Mouse (Mus musculus): ENCODE results near the gene Sdk1.

Gene Sdk1

DNA sequence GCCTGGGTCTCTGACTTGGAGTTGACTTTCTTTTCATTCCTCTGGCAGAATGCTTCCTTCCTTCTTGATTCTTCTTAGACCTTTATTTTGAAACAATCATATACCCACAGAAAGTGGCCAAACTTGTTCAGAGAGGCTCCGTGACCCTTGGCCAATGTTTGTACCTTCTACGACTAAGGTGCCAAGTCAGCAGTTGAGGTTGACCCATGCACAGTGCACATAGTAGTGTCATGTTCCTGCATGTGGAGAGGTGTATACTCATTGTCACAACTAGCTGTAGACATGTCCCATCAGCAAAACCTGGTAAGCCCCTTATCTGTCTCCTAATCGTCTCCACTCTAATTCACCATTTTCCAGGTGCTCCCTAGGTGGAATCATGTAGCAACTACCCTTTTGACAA is 530.2 kb downstream of the Sdk1 start:
- DNase-seq (ENCODE audit: low spot score), result no peak

DNA sequence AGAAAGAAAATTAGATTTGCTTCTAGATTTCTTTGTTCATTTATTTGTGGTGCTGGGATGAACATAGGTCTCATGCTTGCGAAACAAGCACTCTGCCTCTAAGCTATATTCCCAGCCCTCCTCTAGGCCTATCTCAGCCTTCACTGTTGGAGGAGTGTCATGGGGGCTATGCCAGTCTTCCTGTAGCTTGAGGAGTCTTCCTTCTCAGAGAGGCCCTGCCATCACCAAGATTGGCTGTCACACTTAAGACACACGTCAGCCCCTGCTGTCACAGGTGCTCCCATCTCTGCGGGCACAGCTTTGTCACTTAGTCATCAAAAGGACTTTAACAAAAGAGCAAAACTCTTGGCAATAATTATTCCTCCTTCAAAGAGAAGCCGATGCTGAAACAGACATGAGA is 536.9 kb downstream of the Sdk1 start:
- DNase-seq (ENCODE audit: low spot score), result no peak

DNA sequence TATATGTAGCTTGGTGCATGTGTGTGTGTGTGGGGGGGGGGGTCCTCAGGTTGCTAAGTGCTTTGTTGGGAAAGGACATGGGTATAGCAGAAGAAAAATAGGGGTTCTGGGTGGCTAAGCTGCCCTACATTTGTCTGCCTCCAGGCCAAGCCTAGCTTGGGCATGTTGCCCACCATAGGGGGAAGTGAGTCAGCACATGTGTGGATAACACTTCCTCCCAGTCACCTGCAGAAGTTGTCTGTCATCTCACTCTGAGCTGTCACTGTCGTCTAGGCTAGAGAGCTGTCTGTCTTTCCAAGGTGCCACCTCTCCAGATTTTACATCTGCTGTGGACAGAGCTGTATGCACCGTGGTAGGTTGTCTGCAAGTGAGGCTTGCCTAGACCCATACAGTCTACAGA is 539.9 kb downstream of the Sdk1 start:
- DNase-seq (ENCODE audit: low spot score), result no peak

DNA sequence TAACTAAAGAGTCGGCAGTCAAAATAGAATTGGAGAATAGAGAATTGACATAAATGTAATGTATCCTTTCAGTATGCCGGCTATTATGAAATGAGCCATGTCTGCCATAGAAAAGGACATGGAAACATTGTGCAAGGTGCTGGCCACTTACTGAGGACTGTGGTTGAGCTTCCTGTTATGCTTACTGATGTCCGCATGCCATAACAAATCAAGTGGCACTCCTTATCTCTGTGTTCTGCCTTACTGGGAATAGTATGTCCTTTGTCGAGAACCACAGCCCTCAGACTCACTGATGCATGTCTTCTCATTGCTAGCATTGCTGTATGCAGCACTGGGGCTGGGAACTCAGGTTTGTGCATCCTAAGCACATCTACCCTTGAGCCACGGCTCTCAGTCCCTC is 541.0 kb downstream of the Sdk1 start:
- no peak for DNase-seq (ENCODE audit: low spot score)

DNA sequence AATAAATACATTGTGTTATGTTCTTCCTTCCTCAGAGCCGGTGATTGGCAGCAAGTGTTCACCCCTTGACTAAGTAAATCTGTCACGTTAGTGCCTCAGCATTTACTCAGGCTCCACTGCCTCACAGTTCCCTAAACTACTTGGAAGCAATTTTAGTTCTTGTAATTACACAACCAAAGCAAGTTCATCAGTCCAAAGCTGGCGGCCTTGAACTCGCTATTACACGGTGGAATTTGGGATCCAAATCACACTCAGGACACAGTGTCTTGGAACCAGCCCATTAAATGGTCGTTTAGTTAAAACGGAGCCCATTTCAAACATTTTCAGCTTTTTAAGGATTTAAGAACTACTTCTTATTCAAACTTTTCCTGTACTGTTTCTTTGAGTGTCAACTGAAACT is 542.2 kb downstream of the Sdk1 start:
- no peak for DNase-seq (ENCODE audit: low spot score)

DNA sequence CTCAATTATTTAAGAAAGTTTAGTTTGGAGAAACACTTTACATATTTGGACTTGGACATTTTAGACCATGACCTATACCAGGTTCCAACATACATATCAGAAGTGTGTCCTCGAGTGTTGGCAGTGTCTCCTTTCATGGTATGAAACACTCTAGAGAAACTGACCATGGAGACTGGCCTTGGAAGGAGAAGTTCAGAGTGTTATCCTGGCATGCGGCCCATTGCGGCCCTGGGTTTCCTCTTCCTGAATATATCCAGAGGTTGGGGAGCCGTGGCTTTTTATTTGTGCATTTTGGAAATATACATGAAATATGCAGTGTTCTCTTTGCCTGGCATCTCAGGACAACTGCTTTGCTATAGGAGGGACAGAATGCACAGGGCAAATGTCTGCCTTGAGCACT is 552.6 kb downstream of the Sdk1 start:
- DNase-seq (ENCODE audit: low spot score), result no peak

DNA sequence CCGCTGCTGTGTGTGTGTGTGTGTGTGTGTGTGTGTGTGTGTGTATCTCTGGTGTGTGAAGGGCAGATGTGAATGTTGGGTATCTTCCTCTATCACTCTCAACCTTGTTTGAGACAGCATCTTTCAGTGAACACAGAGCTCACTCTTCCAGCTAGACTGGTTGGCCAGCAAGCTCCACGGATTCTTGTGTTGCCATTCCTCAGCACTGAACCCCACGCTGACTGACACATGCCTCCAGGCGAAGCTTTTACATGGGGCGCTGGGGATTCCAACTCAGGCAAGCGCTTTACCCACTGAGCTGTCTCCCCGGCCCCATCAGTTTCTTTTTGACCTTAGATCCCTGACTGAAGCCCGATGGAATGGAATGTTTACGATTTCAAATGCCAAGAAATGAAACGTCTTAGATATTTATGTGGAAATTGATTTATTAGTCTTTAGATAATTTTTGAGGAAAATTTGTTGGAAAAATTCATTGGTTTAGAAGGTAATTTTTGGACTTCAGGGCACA is 582.6 kb downstream of the Sdk1 start:
- DNase-seq (ENCODE audit: low spot score), result no peak

DNA sequence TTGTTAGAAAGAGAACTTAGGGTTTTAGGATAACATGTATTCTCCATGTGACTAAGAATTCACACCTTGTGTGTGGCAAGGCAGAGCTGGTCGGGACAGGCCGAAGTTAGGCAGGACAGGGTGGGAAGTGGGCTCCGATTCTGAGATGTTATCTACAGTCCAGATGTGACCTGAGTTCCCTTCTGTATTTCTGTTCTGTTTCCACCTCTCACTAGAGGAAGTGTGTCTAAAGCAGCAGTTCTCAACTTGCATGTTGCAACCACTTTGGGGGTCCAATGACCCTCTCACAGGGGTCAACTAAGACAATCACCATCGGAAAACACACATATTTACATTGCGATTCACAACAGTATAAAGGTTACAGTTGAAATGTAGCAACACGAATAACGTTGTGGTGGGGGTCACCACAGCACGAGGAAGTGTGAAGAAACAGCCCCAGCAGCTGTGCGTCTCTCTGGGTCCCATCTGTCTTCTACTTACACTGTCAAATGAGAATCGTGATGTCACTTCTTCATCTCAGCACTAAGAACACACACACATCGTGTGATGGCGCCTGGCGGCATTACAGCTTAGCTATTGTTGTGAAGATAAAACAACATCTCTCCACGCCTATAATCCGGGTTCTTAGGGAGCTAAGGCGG is 583.6 kb downstream of the Sdk1 start:
- no peak for DNase-seq (ENCODE audit: low spot score)

DNA sequence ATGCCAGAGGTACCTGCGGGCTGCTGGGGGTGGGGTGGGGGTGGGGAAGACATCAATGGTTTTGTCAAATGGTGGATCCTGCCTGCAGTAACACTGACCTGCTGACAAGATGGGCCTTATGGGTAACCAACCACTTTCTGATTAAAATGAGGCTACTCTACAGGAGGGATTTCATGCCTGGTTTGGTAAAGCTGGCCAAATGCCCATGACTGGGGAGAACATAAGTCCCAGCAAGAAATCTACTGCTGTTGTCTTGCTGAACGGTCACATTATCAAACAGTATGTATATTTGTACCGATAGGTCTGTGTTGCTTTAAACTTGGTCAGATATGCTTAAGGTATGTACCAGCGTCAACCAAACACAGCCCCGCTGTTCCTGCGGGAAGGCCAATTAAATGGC is 594.3 kb downstream of the Sdk1 start:
- no peak for DNase-seq (ENCODE audit: low spot score)

DNA sequence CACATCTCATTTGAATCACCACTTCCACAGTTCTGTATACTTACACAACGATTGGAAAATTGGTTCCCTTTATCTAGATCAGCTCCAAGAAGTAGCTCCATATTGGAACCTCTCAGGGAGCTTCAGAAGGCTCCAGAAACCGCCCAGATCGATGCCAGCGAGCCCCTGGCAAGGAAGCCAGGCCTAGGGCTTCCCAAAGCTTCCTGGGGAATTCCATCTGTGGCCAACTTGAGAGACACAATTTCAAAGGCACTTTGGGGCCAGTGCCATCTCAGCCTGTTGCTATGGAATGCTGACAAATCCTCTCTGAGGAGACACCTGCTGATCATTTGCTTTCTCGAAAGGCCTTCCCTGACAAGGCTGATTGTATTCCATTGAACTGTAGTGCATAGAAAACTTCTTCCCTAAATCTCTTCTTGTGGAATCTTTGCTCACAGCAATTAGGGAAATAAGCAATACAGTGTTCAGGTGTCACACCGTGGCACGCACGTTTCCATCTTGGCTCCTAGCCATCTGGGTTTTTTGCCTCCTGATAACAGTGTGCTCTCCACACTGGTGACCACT is 595.7 kb downstream of the Sdk1 start:
- no peak for DNase-seq (ENCODE audit: low spot score)

DNA sequence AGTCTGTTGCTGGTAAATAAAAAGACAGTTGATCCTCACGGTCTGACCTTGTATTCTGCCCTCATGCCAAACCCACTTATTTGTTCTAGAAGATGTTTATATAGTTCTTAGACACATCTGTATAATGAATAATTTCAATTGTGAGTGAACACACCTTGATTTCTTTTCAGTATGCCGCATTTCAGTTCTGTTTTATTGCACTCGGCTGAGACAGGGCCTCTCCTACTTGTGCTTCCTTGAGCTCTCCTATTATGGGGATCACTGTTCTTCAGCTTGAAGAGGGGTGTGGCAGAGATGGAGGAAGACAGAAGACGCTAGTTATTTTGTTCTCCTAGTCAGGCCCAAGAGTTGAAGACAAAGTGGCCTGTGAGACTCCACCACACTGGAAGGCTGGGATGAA is 603.4 kb downstream of the Sdk1 start:
- DNase-seq (ENCODE audit: low spot score), result no peak

DNA sequence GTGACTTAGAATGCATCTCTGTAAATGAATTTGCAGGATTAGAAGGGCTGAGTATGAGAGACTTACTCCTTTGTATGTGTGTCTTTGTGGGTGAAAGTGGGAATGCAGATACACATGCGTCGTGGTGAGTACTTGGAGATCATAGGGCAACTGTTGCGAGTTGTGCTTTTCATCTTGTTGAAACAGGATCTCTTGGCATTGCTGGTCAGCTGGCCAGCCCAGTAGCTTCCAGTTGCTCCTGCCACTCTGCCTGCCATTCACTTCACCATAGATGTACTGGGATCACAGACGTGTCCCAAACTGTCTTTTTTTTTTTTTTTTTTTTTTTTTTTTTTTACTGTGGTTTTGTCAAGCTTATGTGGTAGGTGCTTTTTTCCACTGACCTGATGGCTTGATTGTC is 606.4 kb downstream of the Sdk1 start:
- no peak for DNase-seq (ENCODE audit: low spot score)

DNA sequence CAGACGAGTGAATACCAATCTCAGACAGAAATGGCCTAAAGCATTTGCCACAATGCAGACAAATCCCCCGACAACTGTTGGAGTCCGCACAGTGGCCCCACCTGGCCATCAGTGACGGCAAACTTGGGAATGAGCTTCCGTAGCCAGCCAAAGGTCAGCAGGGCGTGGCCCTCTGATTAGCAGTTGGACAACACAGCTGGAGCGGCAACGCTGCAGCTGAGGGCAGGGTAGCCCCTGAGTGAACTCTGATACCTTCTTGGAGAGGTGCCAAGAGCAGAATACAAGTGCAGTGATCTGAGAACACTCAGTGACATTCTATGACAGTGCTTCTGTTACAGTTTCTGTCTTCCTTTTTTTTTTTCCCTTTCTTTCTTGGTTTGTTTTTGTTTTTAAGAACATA is 610.9 kb downstream of the Sdk1 start:
- no peak for DNase-seq (ENCODE audit: low spot score)

DNA sequence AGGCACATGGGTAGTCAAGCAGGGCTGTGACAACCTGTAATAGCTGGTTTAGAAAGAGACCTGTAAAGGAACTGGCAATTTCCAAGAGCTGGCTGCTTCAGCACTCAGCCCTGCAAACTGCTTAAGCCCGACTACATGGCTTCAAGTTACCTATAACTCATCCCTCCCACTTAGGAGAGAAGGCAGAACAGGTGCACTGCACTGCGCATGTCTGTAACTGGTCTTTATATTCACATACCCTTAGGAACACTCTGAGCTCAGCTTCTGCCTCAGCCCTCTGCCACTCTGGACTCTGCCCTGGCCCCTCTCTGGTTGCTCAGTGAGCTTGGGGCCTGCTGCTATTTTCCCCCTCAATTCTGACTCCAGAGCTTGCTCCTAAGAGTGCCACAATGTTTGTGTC is 615.2 kb downstream of the Sdk1 start:
- no peak for DNase-seq (ENCODE audit: low spot score)

DNA sequence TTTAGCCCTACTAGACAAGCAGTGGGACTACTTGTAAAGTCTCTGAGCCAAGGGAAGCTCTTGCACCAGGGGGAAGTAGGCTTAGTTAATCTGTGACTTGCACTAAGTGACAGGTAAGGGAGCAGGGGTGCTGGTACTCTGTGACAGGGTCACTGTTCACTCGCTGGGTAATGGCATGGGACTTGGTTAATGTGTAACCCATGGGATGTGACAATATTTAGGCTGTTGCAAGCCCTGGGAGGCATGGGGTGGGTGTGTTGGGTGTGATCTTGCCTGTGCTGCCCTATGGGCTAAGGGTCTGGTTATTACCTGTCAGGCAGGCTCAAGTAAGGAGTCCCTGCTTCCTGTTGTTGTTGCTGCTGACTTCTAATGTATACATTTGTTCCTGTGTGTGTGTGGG is 616.5 kb downstream of the Sdk1 start:
- DNase-seq (ENCODE audit: low spot score), result no peak

DNA sequence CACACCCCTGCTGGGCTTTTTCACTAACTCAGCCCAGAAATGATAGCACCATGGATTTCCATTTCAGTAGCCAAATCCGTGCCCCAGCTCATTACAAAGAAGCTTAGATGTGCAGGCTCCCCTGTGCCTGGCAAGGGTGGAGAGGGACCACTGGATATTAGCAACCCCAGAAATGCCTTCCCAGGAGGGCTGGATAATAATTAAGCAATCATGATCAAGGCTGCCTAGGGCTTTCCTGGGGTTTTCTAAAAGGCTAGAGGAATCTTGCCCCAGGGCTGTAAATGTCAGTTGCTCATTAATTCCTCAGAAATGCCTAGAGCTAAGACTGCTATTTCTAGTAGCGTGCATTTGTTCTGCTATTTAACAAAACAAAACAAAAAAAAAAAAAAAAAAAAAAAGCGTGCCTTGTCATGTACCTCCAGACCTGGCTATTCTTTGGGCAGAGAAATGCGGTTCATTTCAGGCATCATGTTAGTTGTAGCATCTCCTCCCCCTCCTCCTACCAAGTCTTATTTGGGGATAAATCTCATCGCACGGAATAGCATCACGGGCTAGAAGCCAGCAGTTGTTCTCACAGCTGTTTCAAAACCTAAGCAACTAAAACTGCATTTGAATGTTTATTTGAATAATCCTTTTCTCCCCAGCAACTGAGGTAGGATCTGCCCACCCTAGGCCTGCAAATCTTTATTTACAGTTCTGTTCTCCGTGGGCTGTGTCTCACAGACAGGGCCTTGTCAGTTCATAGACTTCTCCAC is 617.3 kb downstream of the Sdk1 start:
- no peak for DNase-seq (ENCODE audit: low spot score)

DNA sequence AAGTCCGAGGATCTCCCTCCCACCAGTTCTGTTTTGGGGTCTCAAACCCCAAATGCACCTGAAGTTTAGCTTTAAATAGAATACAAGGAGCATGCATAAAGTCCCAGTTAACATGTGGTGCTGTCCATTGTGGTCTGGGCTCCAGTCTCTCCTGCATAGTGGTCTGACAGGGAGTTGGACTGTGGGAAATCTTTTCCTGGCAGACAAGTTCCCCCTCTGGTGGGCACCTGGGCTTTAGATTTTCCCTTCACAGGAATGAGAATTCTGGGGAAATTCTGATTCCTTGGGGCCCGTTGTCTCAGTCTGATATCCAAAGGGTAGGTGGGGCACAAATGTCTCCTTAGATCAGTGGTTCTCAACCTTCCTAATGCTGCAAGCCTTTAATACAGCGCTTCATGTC is 624.8 kb downstream of the Sdk1 start:
- no peak for DNase-seq (ENCODE audit: low spot score)

DNA sequence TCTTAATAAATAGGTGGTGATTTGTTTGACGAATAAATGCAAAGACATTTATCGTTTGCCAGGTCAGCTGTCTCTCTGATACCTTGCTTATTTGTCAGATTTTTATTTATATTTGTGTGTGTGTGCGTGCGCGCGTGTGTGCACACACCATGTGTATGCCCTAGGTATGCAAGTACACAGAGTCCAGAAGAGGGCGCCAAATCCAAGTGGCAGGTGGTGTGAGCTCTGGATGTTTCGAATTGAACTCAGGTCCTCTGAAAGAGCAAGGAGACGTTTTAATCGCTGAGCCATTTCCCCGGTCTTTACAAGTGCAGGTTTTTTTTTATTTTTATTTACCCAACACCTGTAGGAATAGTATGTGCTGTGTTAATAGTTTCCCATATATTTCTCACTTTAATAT is 632.5 kb downstream of the Sdk1 start:
- no peak for DNase-seq (ENCODE audit: low spot score)

DNA sequence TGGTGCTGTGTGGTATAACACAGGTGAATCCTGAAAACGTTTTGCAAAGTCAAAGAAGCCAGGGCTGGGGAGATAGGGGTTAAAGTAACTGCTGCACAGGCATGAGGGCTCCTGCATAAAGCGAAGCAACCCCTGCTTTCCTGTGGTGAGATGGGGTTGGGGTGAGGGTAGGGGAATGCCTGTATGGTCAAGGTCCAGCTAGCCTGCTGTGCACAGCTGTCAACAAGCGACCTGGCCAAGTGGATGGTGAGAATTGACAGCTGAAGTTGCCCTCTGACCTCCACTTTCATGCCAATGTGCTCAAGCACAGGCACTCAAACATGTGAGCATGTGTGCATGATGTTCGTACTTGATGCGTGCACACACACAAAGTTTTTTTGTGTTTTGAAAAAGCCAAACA is 639.4 kb downstream of the Sdk1 start:
- no peak for DNase-seq (ENCODE audit: low spot score)

DNA sequence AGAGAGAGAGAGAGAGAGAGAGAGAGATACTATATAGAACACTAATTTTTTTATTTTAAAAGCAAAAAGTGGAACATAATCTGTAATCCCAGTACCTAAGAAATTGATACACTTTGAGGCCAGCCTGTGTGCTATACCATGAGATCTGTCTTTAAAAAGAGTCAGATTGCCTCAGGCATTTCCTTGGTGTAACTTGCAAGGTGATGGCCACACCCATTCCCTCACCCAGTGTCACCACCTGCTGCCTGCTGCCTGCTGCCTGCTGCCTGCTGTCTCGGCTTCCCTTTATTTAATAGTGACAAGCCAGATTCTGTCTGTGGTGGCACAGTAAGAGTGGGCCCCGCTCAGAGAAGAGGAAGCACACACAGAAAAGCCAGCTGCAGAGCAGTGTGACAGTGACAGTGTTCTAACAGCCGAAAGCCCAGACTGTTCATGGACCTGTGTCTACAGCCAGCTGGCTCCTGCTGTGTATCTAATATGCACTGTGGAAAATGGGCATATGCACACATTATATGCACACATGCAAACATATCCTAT is 642.9 kb downstream of the Sdk1 start:
- no peak for DNase-seq (ENCODE audit: low spot score)

DNA sequence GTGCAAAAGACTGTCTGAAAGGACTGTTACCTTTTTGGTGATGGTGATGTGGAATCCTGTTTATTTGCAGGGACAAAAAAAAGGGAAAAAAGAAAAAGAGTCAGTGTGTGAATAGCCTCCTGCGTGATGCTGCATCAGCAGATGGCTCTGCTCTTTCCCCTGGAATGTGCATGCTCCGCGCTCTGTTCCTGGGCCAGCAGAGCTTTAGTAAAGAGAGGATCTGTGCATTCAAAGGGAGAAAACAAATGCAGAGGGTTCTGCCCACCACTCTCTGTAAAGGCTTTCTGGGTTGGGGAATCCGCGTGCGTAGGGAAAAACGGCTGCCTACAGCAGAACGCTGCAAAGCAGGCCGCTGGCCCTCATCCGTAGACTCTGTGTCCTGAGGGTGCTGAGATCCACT is 644.7 kb downstream of the Sdk1 start:
- DNase-seq (ENCODE audit: low spot score), result no peak

DNA sequence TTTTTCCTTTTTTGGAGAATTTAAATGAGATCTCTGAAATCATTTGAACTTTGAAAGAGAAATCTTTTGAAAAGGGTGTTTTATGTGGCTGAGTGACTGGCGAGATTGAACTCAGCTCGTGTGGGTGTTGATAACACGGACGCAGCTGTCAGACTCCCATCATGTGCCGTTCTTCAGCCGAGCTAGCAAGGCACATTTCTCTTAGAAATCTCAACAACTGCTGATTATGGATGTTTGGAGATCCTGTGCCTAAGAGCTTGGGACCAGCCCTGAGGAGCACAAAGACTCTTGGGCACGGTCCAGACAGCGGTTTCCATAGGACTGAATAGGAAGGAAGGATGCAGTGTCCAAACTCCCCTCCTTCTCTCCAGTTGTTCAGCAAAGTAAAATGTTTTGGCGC is 648.5 kb downstream of the Sdk1 start:
- DNase-seq (ENCODE audit: low spot score), result no peak

DNA sequence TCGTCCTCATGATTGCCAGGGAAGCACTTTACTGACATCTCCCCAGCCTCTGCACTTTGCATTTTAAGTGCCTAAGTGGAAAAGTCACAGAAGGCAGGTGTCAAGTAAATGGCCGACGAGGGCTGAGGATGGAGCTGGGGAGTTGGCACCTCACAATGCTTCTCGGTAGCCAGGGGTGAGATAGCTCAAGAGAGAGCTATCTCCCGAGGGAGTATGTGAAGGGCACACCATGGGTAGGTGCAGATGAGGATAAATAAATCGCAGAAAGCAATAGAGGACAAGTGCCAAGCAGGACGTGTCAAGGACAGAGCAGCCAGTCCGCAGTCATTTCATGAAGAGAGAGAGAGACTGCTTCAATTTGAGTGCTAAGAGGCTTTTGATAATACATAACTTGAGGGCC is 655.1 kb downstream of the Sdk1 start:
- no peak for DNase-seq (ENCODE audit: low spot score)

All from urinary bladder, postnatal 10 days (tissue).